ENCODE assay signal across 9 mouse cellular contexts in the genomic region with DNA sequence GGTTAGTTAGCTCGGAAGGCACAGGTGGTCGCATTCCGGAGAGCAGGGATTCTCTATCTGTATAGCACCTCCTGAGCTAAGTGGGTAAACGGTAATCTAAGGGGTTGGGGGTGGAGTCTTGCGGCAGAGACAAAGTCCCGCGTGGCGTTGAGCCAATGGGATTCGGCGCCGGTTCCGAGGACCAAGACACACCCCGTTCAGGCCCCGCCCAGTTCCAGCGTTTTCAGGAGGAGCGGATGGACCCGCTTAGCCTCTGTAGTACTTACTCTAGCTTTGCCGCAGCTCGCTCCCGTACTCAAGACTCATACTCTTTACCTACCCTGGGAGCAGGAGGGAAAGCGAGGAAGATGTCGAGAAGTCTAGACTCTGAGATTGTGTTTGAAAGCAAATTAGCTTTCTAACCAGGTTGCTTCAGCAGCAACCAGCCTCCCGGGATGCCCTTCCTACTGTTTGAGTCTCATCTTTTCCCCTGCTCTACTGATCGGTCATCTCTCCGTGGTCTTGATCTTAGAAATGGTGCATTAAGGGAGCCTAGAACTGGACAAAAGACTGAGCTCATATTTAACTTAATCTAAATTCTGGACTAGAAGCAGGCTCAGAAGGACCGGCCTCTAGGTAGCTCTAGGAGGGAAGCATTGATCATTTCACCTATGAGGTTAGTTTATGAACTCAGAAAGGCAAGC. TPM values are rescaled to one million over a fixed set of nuclear protein-coding genes. Genes with fewer than 3 reads are reported as not detected.
DNase-seq lines count a peak whose midpoint lies in the region; ATAC-seq lines count a peak whose summit lies in the region.
"Had no signal": no experiment of that assay in that cellular context is flagged by ENCODE, and none has a peak within 500 bp of the region (broad histone marks: within the 10 kb centered on the region; RNA-seq: fewer than 3 reads in every experiment).

No protein-coding gene starts in this region.

- H3K4me2 ChIP-seq in hindbrain, embryonic 11.5 days (replicated peaks; ENCODE audit: low read depth, low read length): peak overlapping the region; percentile 3; the same call in 1 of the 2 replicates
- H3K4me2 ChIP-seq in stomach, embryonic 15.5 days: peak overlapping the region; percentile 21; the same call in 1 of the 2 replicates

- peaks cover 5% of the 10 kb centered on the region; the same call in 1 of the 2 replicates for H3K4me1 ChIP-seq in hindbrain, embryonic 11.5 days (replicated peaks; ENCODE audit: control insufficient read depth, insufficient read depth, low read length)
- H3K4me1 ChIP-seq in midbrain, embryonic 10.5 days: peaks cover 32% of the 10 kb centered on the region
- H3K4me1 ChIP-seq in stomach, embryonic 15.5 days: peaks cover 22% of the 10 kb centered on the region

- H3K9ac ChIP-seq in hindbrain, embryonic 11.5 days (ENCODE audit: low read depth, low read length): no peak overlapping the region
- no peak overlapping the region for H3K9ac ChIP-seq in stomach, embryonic 15.5 days

- WGBS in hindbrain, embryonic 11.5 days: 2% methylated on average over 26 of the region's 26 CpGs
- WGBS in midbrain, embryonic 10.5 days: 2% methylated on average over 26 of the region's 26 CpGs
- 3% methylated on average over 26 of the region's 26 CpGs for WGBS in stomach, embryonic 15.5 days

- H3K36me3 ChIP-seq in hindbrain, embryonic 11.5 days (ENCODE audit: control insufficient read depth, insufficient read depth, low read length): no peaks in the 10 kb centered on the region
- H3K36me3 ChIP-seq in midbrain, embryonic 10.5 days: no peaks in the 10 kb centered on the region
- H3K36me3 ChIP-seq in stomach, embryonic 15.5 days: no peaks in the 10 kb centered on the region

- peak; percentile 61 for DNase-seq in CD4-positive, CD25-positive, alpha-beta regulatory T cell, adult 2 months (ENCODE audit: low read depth, low spot score)
- DNase-seq in R1 (ENCODE audit: low read depth, low spot score): peak; percentile 93
- DNase-seq in embryo, embryonic 11 days: peak; percentile 83
- DNase-seq in hindbrain, embryonic 11.5 days (ENCODE audit: low spot score): peak; percentile 78
- DNase-seq in layer of hippocampus, postnatal 36 days: peak; percentile 46 to 48
- DNase-seq in midbrain, embryonic 10.5 days (ENCODE audit: low spot score): peak; percentile 78
- no peak for DNase-seq in urinary bladder, postnatal 10 days (ENCODE audit: low spot score)

- no peak overlapping the region for H3K27ac ChIP-seq in hindbrain, embryonic 11.5 days (ENCODE audit: low read depth, low read length)
- H3K27ac ChIP-seq in midbrain, embryonic 10.5 days (replicated peaks): no peak overlapping the region
- H3K27ac ChIP-seq in stomach, embryonic 15.5 days: no peak overlapping the region

- no peaks in the 10 kb centered on the region for H3K9me3 ChIP-seq in hindbrain, embryonic 11.5 days (ENCODE audit: control insufficient read depth, low read length)
- H3K9me3 ChIP-seq in midbrain, embryonic 10.5 days (replicated peaks): no peaks in the 10 kb centered on the region
- H3K9me3 ChIP-seq in stomach, embryonic 15.5 days: no peaks in the 10 kb centered on the region

- peak; percentile 62 for ATAC-seq in hindbrain, embryonic 11.5 days (ENCODE audit: low FRiP score)
- ATAC-seq in stomach, embryonic 15.5 days (ENCODE audit: insufficient read depth, low FRiP score, low read depth): peak; percentile 58

- H3K27me3 ChIP-seq in hindbrain, embryonic 11.5 days (ENCODE audit: control insufficient read depth, insufficient read depth, low read length): peaks cover 35% of the 10 kb centered on the region
- H3K27me3 ChIP-seq in midbrain, embryonic 10.5 days (ENCODE audit: low read depth, poor library complexity, severe bottlenecking): peaks cover 83% of the 10 kb centered on the region
- H3K27me3 ChIP-seq in stomach, embryonic 15.5 days (replicated peaks): peaks cover 48% of the 10 kb centered on the region

- no peak overlapping the region for H3K4me3 ChIP-seq in hindbrain, embryonic 11.5 days (ENCODE audit: low read depth, low read length)
- H3K4me3 ChIP-seq in midbrain, embryonic 10.5 days: peak overlapping the region; percentile 79
- H3K4me3 ChIP-seq in stomach, embryonic 15.5 days (replicated peaks): 0 out of 2 replicates have a peak overlapping the region, but pooled peaks have one; percentile 5

RNA-seq across cellular contexts. Expression of gene Rtbdn, which starts 2.2 kb away (rescaled TPM):
- polyA plus RNA-seq in hindbrain, embryonic 11.5 days (2014; fragmentation: Nextera tagmentation; extraction: Ambion mirVana): 0.14 TPM in 1 of 2 replicates, not detected in the other
- total RNA-seq in layer of hippocampus, postnatal 36 days (2021): 1 to 10 TPM in 1 of 2 experiments, under 1 TPM in 1; 0.77 to 1.0 TPM
- polyA plus RNA-seq in midbrain, embryonic 10.5 days (2016; fragmentation: Nextera tagmentation; extraction: Ambion mirVana): 0.62 and 1.2 TPM in 2 replicates
- 0.28 and 0.64 TPM in 2 replicates for polyA plus RNA-seq in stomach, embryonic 15.5 days (2015; fragmentation: Nextera tagmentation; extraction: Ambion mirVana)

RNA-seq across cellular contexts. Expression of gene Mast1, which starts 7.5 kb away (rescaled TPM):
- polyA plus RNA-seq in hindbrain, embryonic 11.5 days (2014; fragmentation: Nextera tagmentation; extraction: Ambion mirVana): 10.2 and 11.4 TPM in 2 replicates
- 10 to 100 TPM; 79.5 TPM for total RNA-seq in layer of hippocampus, postnatal 36 days (2021)
- polyA plus RNA-seq in midbrain, embryonic 10.5 days (2016; fragmentation: Nextera tagmentation; extraction: Ambion mirVana): 3.2 and 8.4 TPM in 2 replicates
- 1.9 and 2.2 TPM in 2 replicates for polyA plus RNA-seq in stomach, embryonic 15.5 days (2015; fragmentation: Nextera tagmentation; extraction: Ambion mirVana)

RNA-seq across cellular contexts. Expression of gene Gm49661, which starts 24.6 kb away (rescaled TPM):
- polyA plus RNA-seq in hindbrain, embryonic 11.5 days (2014; fragmentation: Nextera tagmentation; extraction: Ambion mirVana): not detected in 2 replicates
- total RNA-seq in layer of hippocampus, postnatal 36 days (2021): not detected
- not detected in 2 replicates for polyA plus RNA-seq in midbrain, embryonic 10.5 days (2016; fragmentation: Nextera tagmentation; extraction: Ambion mirVana)
- polyA plus RNA-seq in stomach, embryonic 15.5 days (2015; fragmentation: Nextera tagmentation; extraction: Ambion mirVana): not detected in 2 replicates
- polyA plus RNA-seq: small intestine, adult 2 months had no signal

RNA-seq across cellular contexts. Expression of gene Prdx2, which starts 24.8 kb away (rescaled TPM):
- 1,367 and 1,409 TPM in 2 replicates for polyA plus RNA-seq in hindbrain, embryonic 11.5 days (2014; fragmentation: Nextera tagmentation; extraction: Ambion mirVana)
- 100 to 1,000 TPM; 338 to 356 TPM for total RNA-seq in layer of hippocampus, postnatal 36 days (2021)
- polyA plus RNA-seq in midbrain, embryonic 10.5 days (2016; fragmentation: Nextera tagmentation; extraction: Ambion mirVana): 1,203 and 1,278 TPM in 2 replicates
- 637 and 677 TPM in 2 replicates for polyA plus RNA-seq in stomach, embryonic 15.5 days (2015; fragmentation: Nextera tagmentation; extraction: Ambion mirVana)

RNA-seq across cellular contexts. Expression of gene Rnaseh2a, which starts 24.9 kb away (rescaled TPM):
- polyA plus RNA-seq in hindbrain, embryonic 11.5 days (2014; fragmentation: Nextera tagmentation; extraction: Ambion mirVana): 98.5 and 104 TPM in 2 replicates
- 10 to 100 TPM; 35.3 to 36.8 TPM for total RNA-seq in layer of hippocampus, postnatal 36 days (2021)
- 136 and 158 TPM in 2 replicates for polyA plus RNA-seq in midbrain, embryonic 10.5 days (2016; fragmentation: Nextera tagmentation; extraction: Ambion mirVana)
- polyA plus RNA-seq in stomach, embryonic 15.5 days (2015; fragmentation: Nextera tagmentation; extraction: Ambion mirVana): 112 and 113 TPM in 2 replicates
